Mouse (Mus musculus): ENCODE data around the gene Grk6. TPM values are rescaled to one million over a fixed set of nuclear protein-coding genes. Genes with fewer than 3 reads are reported as not detected.

Gene Grk6
- polyA plus RNA-seq, 1 experiment = 189 TPM

DNA sequence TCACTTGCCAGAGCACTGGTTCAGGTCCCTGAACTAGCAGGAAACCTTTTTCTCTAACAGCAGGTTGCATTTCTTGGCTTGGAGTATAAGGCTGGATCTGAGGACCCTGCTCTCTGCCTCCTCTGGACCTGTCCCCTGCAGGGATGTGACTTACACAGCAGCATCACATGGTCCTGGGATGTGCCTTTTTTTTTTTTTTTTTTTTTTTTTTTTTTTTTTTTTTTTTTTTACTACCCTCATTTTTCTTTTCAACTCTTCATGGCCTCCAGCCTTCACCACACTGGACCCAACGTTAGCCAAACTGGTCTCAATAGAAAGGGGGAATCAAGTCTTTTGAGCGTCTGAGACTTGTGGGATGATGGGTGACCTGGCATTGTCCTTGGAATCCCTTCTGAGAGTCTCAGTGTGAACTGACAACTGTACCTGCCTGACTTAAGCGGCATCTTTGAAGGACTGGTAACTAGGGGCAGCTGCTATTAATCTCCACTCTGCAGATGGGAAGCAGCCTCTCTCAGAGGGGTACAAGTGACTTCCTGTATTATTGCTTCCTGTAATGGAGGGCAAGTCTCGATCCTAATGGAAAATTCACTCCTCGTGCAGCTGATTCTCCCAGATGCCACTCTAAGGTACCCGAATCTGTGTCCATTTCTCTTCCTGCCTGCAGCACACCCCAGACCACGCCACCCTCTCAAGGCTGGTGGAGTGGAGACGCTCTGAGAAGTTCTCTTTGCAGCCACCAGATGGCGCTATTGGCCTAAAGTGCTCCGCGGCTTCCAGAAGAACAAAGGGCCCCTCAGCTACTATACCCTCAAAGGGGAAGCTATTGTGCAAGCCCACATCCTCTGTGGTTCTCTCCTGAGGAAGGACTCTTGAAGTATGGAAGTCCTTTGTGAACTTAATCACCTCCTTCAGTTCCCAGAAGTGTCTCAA is 39.8 kb upstream of the Grk6 start:
- WGBS = 7% methylated on average over 11 of the region's 11 CpGs
- TF ChIP-seq POLR2A (IDR thresholded peaks at IDR 0.05; ENCODE audit: low read depth, low read length) = no peak
- TF ChIP-seq CTCF (IDR thresholded peaks at IDR 0.05; ENCODE audit: extremely low read depth, insufficient read depth, insufficient read length, insufficient replicate concordance) = peak; percentile 95
- Histone ChIP-seq H3K36me3 (ENCODE audit: control insufficient read depth, insufficient read depth, low read length) (no peaks in the 10 kb centered on the region), H3K27me3 (ENCODE audit: control insufficient read depth, insufficient read depth, low read length) (no peaks in the 10 kb centered on the region), H3K4me1 (ENCODE audit: control insufficient read depth, insufficient read depth, insufficient read length) (peaks cover 6% of the 10 kb centered on the region; the same call in 1 of the 2 replicates), H3K4me3 (ENCODE audit: extremely low read depth, insufficient read depth, insufficient read length) (peak overlapping the region; percentile 9; the same call in 1 of the 2 replicates), H3K27ac (ENCODE audit: insufficient read depth, low read length) (no peak overlapping the region)
- peak; percentile 78 to 81 for DNase-seq (ENCODE audit: low read depth in 1 of 2, low spot score in 2 of 2)

DNA sequence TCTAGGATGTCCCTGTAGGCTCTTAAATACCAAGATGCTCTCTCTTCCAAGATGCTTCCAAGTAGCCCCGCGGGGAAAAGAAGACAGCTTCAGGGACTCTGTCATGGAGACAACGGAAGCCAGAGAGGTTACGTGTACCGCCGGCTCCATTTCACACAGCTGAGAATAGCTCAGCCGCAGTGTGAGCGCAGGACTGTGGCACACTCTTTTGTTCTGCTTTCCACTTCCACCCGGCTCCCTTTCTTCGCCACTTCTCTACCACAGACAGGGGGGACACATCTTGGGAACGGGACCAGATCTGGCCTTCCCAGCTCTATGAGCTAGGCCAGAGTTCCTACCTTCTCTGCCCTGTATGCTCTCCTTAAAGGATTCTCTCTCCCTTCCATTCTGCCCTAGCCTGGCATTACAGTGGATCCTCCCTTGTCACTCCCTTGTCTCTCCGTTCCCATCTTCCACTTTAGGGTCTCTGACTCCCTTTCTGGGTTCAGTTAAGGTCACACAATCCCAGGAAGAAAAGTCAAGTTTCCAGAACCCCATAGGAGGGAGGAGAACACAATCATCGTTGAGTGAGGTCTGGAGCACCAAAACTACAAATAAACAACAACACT is 39.0 kb upstream of the Grk6 start:
- TF ChIP-seq POLR2A (IDR thresholded peaks at IDR 0.05; ENCODE audit: low read depth, low read length) = no peak
- TF ChIP-seq CTCF (IDR thresholded peaks at IDR 0.05; ENCODE audit: extremely low read depth, insufficient read depth, insufficient read length, insufficient replicate concordance) = no peak
- peaks cover 6% of the 10 kb centered on the region; the same call in 1 of the 2 replicates for H3K4me1 ChIP-seq (ENCODE audit: control insufficient read depth, insufficient read depth, insufficient read length)
- H3K4me3 ChIP-seq (ENCODE audit: extremely low read depth, insufficient read depth, insufficient read length) = peak overlapping the region; percentile 9; the same call in 1 of the 2 replicates
- peak in 1 of 2 experiments; percentile 46 for DNase-seq (ENCODE audit: low read depth in 1 of 2, low spot score in 2 of 2)
- no peaks in the 10 kb centered on the region for H3K36me3 ChIP-seq (ENCODE audit: control insufficient read depth, insufficient read depth, low read length)
- WGBS = 17% methylated on average over 13 of the region's 13 CpGs
- H3K27ac ChIP-seq (ENCODE audit: insufficient read depth, low read length) = 0 out of 2 replicates have a peak overlapping the region, but pooled peaks have one; percentile 17
- H3K27me3 ChIP-seq (ENCODE audit: control insufficient read depth, insufficient read depth, low read length) = no peaks in the 10 kb centered on the region

DNA sequence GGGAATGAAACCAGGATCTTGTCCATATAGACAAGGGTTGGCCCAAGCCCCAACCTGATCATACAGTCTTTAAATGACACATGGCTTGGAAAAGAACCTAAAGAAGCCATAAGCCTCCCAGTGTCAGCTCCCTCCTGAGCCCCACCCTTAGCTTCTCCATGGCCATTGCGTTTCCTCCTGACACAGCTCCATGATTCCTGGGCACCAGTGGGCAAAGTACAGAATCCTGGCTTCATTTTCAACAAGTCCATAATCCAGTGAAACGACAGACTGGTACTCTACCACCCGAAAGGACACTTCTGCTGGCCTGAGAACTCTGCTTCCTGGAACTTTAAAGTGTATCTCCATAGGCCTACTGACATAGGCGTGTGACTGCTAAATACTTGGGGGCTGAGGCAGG is 37.5 kb upstream of the Grk6 start:
- DNase-seq (ENCODE audit: low read depth in 1 of 2, low spot score in 2 of 2) = no peak
- Histone ChIP-seq H3K36me3 (ENCODE audit: control insufficient read depth, insufficient read depth, low read length) (no peaks in the 10 kb centered on the region), H3K27me3 (ENCODE audit: control insufficient read depth, insufficient read depth, low read length) (no peaks in the 10 kb centered on the region), H3K4me1 (ENCODE audit: control insufficient read depth, insufficient read depth, insufficient read length) (peaks cover 9% of the 10 kb centered on the region; the same call in 1 of the 2 replicates), H3K27ac (ENCODE audit: insufficient read depth, low read length) (no peak overlapping the region), H3K4me3 (ENCODE audit: extremely low read depth, insufficient read depth, insufficient read length) (no peak overlapping the region)
- TF ChIP-seq CTCF (IDR thresholded peaks at IDR 0.05; ENCODE audit: extremely low read depth, insufficient read depth, insufficient read length, insufficient replicate concordance) (no peak), POLR2A (IDR thresholded peaks at IDR 0.05; ENCODE audit: low read depth, low read length) (no peak)
- WGBS = 89% methylated on average over 4 of the region's 4 CpGs

DNA sequence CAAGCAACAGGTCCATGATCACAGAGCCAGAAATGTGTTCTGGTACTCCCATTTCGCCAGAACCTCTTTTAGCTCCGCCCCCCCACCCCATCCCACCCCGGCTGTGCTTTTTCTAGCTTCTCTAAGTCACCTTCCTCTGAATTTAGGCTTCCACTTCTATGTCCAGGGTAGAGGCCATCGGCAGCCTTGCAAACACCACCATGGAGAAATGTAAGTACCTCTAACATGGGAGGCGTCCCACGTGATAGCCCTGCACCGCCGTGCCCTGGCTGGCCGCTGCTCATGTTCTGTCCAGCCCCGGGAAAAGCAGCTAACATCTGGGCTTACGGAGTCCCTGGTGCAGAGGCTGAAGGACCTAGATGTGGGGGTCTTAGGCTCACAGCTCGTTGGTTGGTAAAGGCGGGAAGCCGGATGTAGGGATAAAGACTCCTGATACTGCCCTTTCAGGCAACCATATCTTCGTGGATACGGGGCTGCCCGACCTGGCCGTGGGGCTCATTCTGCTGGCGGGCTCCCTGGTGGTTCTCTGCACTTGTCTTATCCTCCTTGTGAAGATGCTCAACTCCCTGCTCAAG is 36.2 kb upstream of the Grk6 start:
- TF ChIP-seq CTCF (IDR thresholded peaks at IDR 0.05; ENCODE audit: extremely low read depth, insufficient read depth, insufficient read length, insufficient replicate concordance) (no peak), POLR2A (IDR thresholded peaks at IDR 0.05; ENCODE audit: low read depth, low read length) (no peak)
- no peak for DNase-seq (ENCODE audit: low read depth in 1 of 2, low spot score in 2 of 2)
- 85% methylated on average over 19 of the region's 19 CpGs for WGBS
- no peaks in the 10 kb centered on the region for H3K27me3 ChIP-seq (ENCODE audit: control insufficient read depth, insufficient read depth, low read length)
- H3K4me1 ChIP-seq (ENCODE audit: control insufficient read depth, insufficient read depth, insufficient read length) = peaks cover 11% of the 10 kb centered on the region; the same call in 1 of the 2 replicates
- no peaks in the 10 kb centered on the region for H3K36me3 ChIP-seq (ENCODE audit: control insufficient read depth, insufficient read depth, low read length)
- H3K27ac ChIP-seq (ENCODE audit: insufficient read depth, low read length) = no peak overlapping the region
- no peak overlapping the region for H3K4me3 ChIP-seq (ENCODE audit: extremely low read depth, insufficient read depth, insufficient read length)

- peaks cover 5% of the 10 kb centered on the region; the same call in 1 of the 2 replicates for H3K4me1 ChIP-seq (ENCODE audit: control insufficient read depth, insufficient read depth, insufficient read length)
- no peak overlapping the region for H3K27ac ChIP-seq (ENCODE audit: insufficient read depth, low read length)
- TF ChIP-seq POLR2A (IDR thresholded peaks at IDR 0.05; ENCODE audit: low read depth, low read length) (no peak), CTCF (IDR thresholded peaks at IDR 0.05; ENCODE audit: extremely low read depth, insufficient read depth, insufficient read length, insufficient replicate concordance) (no peak)
- H3K27me3 ChIP-seq (ENCODE audit: control insufficient read depth, insufficient read depth, low read length) = no peaks in the 10 kb centered on the region
- H3K36me3 ChIP-seq (ENCODE audit: control insufficient read depth, insufficient read depth, low read length) = no peaks in the 10 kb centered on the region
- H3K4me3 ChIP-seq (ENCODE audit: extremely low read depth, insufficient read depth, insufficient read length) = no peak overlapping the region
- 52% methylated on average over 7 of the region's 7 CpGs for WGBS
- DNase-seq (ENCODE audit: low read depth in 1 of 2, low spot score in 2 of 2) = no peak
Measured at GRCm38 (mm10) chr13:55411826-55412225, 33.0 kb upstream of the Grk6 start.

DNA sequence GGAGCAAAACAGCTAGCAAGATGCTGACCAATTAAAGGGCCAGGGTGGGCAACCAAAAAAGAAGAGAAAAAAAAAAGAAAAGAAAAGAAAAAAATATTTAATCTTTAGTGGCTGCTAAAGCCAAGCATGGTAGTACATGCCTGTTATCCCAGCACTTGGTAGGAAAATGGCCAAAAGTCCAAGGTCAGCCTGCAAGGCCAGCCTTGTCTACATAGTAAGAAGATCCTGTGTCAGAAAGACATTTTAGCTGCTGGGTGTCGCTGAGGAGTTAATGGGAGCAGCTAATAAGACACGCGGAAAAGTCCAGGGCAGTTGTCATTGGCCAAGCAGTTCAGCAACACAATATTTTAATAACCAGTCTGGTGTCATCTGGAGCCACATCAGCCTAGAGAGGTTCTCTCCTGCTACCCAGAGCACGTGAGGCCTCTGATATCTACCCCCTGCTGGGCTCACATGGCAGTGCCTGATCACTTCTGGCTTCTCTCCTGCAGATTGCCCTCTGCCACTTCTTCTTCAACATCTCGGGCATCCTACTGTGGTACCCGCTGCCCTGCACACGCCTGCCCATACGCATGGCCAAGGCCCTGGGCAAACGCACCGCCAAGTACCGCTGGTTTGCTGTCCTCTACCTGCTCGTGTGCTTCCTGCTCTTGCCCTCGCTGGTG is 32.1 kb upstream of the Grk6 start:
- 45% methylated on average over 13 of the region's 13 CpGs for WGBS
- DNase-seq (ENCODE audit: low read depth in 1 of 2, low spot score in 2 of 2) = no peak
- Histone ChIP-seq H3K27me3 (ENCODE audit: control insufficient read depth, insufficient read depth, low read length) (no peaks in the 10 kb centered on the region), H3K4me3 (ENCODE audit: extremely low read depth, insufficient read depth, insufficient read length) (no peak overlapping the region), H3K36me3 (ENCODE audit: control insufficient read depth, insufficient read depth, low read length) (no peaks in the 10 kb centered on the region), H3K27ac (ENCODE audit: insufficient read depth, low read length) (no peak overlapping the region), H3K4me1 (ENCODE audit: control insufficient read depth, insufficient read depth, insufficient read length) (peaks cover 5% of the 10 kb centered on the region; the same call in 1 of the 2 replicates)
- TF ChIP-seq POLR2A (IDR thresholded peaks at IDR 0.05; ENCODE audit: low read depth, low read length) (no peak), CTCF (IDR thresholded peaks at IDR 0.05; ENCODE audit: extremely low read depth, insufficient read depth, insufficient read length, insufficient replicate concordance) (no peak)
